Mouse (Mus musculus): ENCODE measurements around the gene Wdr5b. TPM values are rescaled to one million over a fixed set of nuclear protein-coding genes. Genes with fewer than 3 reads are reported as not detected.

Wdr5b gene
- 3.7 TPM for polyA plus RNA-seq (2014; fragmentation: Illumina TruSeq; extraction: RNeasy Lipid Tissue Mini Kit (QIAGEN cat#74804); ENCODE audit: insufficient read depth, low read depth, low replicate concordance)

DNA sequence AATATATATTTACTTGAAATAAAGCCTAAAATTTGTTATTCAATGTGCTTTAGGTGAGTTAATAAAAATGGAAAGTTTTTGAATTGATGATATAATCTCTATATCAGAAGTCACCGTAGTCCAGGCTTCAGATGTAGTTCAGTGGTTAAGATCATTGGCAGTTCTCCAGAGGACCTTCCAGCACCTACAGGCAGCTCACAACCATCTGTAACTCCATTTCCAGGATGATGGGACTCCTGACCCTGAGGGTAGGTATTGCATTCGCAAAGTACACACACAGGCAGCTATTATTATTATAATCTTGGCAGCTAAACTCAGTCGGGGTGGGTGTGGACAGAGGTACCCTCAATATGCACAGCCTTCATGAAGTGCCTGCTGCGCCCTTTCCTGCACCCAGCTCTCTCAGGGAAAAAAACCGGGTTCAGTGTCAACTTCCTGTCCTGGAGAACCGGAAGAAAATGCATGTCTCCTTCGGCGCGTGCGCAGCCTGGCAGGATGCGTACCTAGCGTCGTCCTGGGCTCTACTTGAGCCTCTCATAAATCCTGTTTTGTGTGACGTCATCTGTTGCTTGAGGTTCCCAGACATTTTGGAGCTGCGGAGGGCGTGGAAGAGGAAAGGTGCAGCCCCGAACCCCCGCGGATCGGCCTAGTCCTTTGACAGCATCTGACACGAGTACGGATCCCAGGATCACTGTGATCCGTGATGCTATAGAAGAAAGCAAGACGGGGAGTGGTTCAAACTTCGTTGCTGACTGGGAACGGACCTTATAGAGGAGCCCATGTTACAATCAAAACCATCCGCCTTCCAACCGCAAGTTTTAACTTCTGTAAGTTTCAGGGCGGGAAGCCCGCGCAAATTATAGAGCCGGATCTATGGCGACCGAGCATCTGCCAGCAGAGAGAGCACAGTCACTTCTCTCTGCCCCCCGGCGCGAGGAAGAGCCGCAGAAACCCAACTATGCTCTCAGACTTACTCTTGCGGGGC lies at the start of gene Wdr5b:
Gene Wdr5b, plus strand, starts transcription at position 551 of the 985 bp plus-strand sequence.

GRCm38 (mm10) chr16:36071450-36072379 lies 30.7 kb downstream of the Wdr5b start, which contains the start of the genes Fam162a and Ccdc58:
TSS of gene Fam162a (minus strand) at chr16:36071594.
TSS of gene Ccdc58 (plus strand) at chr16:36071685.

Other genes starting within 250 kb of the Wdr5b start
- gene Parp14, start 169.6 kb upstream of the Wdr5b start, polyA plus RNA-seq (2014; fragmentation: Illumina TruSeq; extraction: RNeasy Lipid Tissue Mini Kit (QIAGEN cat#74804); ENCODE audit: insufficient read depth, low read depth, low replicate concordance): 10.3 TPM
- 18.3 TPM for gene Parp9, start 102.7 kb upstream of the Wdr5b start, polyA plus RNA-seq (2014; fragmentation: Illumina TruSeq; extraction: RNeasy Lipid Tissue Mini Kit (QIAGEN cat#74804); ENCODE audit: insufficient read depth, low read depth, low replicate concordance)
- 6.0 TPM for gene Dtx3l, start 102.0 kb upstream of the Wdr5b start, polyA plus RNA-seq (2014; fragmentation: Illumina TruSeq; extraction: RNeasy Lipid Tissue Mini Kit (QIAGEN cat#74804); ENCODE audit: insufficient read depth, low read depth, low replicate concordance)
- 14.8 TPM for gene Kpna1, start 62.4 kb upstream of the Wdr5b start, polyA plus RNA-seq (2014; fragmentation: Illumina TruSeq; extraction: RNeasy Lipid Tissue Mini Kit (QIAGEN cat#74804); ENCODE audit: insufficient read depth, low read depth, low replicate concordance)
- 129 TPM for gene Fam162a, start 30.4 kb downstream of the Wdr5b start, polyA plus RNA-seq (2014; fragmentation: Illumina TruSeq; extraction: RNeasy Lipid Tissue Mini Kit (QIAGEN cat#74804); ENCODE audit: insufficient read depth, low read depth, low replicate concordance)
- gene Ccdc58, start 30.5 kb downstream of the Wdr5b start, polyA plus RNA-seq (2014; fragmentation: Illumina TruSeq; extraction: RNeasy Lipid Tissue Mini Kit (QIAGEN cat#74804); ENCODE audit: insufficient read depth, low read depth, low replicate concordance): 16.8 TPM
- gene Csta1, start 90.1 kb downstream of the Wdr5b start, polyA plus RNA-seq (2014; fragmentation: Illumina TruSeq; extraction: RNeasy Lipid Tissue Mini Kit (QIAGEN cat#74804); ENCODE audit: insufficient read depth, low read depth, low replicate concordance): not detected
- 11.2 TPM for gene Stfa2l1, start 115.6 kb downstream of the Wdr5b start, polyA plus RNA-seq (2014; fragmentation: Illumina TruSeq; extraction: RNeasy Lipid Tissue Mini Kit (QIAGEN cat#74804); ENCODE audit: insufficient read depth, low read depth, low replicate concordance)
- 5.0 TPM for gene Gm5483, start 143.0 kb downstream of the Wdr5b start, polyA plus RNA-seq (2014; fragmentation: Illumina TruSeq; extraction: RNeasy Lipid Tissue Mini Kit (QIAGEN cat#74804); ENCODE audit: insufficient read depth, low read depth, low replicate concordance)
- not detected for gene Gm5416, start 169.2 kb downstream of the Wdr5b start, polyA plus RNA-seq (2014; fragmentation: Illumina TruSeq; extraction: RNeasy Lipid Tissue Mini Kit (QIAGEN cat#74804); ENCODE audit: insufficient read depth, low read depth, low replicate concordance)
- gene 2010005H15Rik, start 180.3 kb downstream of the Wdr5b start, polyA plus RNA-seq (2014; fragmentation: Illumina TruSeq; extraction: RNeasy Lipid Tissue Mini Kit (QIAGEN cat#74804); ENCODE audit: insufficient read depth, low read depth, low replicate concordance): 3.4 TPM
- 0.63 TPM for gene Stfa1, start 235.8 kb downstream of the Wdr5b start, polyA plus RNA-seq (2014; fragmentation: Illumina TruSeq; extraction: RNeasy Lipid Tissue Mini Kit (QIAGEN cat#74804); ENCODE audit: insufficient read depth, low read depth, low replicate concordance)